Mouse (Mus musculus): Measurements from ENCODE around the gene Pip4p1. TPM values are rescaled to one million over a fixed set of nuclear protein-coding genes. Genes with fewer than 3 reads are reported as not detected.
"Not testable (repeated sequence)": the region's sequence is repeated elsewhere in the genome, so short reads cannot be mapped to it uniquely, and the experiment has no call there.

Pip4p1 gene
- polyA plus RNA-seq, 1 experiment from 2014 or later = 24.5 TPM

- Histone ChIP-seq H3K27me3 (0 out of 2 replicates have a peak, but pooled peaks cover 3% of the 10 kb centered on the region), H3K4me3 (replicated peaks) (no peak overlapping the region), H3K36me3 (replicated peaks) (no peaks in the 10 kb centered on the region), H3K9me3 (replicated peaks) (no peaks in the 10 kb centered on the region), H3K9ac (no peak overlapping the region), H3K27ac (replicated peaks) (no peak overlapping the region), H3K4me1 (replicated peaks) (peaks cover 4% of the 10 kb centered on the region), H3K4me2 (no peak overlapping the region)
- WGBS (ENCODE audit: insufficient replicate concordance) = 10% methylated on average over 2 of the region's 2 CpGs
- ATAC-seq (ENCODE audit: insufficient read depth) = no peak
Measured at GRCm38 (mm10) chr14:50938940-50939339, 8.3 kb upstream of the Pip4p1 start.

- no peaks in the 10 kb centered on the region for H3K4me1 ChIP-seq (replicated peaks)
- H3K27me3 ChIP-seq = 0 out of 2 replicates have a peak, but pooled peaks cover 3% of the 10 kb centered on the region
- ATAC-seq (ENCODE audit: insufficient read depth) = no peak
- peak overlapping the region; percentile 10; the same call in 1 of the 2 replicates for H3K4me2 ChIP-seq
- WGBS (ENCODE audit: insufficient replicate concordance) = 86% methylated on average over 3 of the region's 3 CpGs
- H3K4me3 ChIP-seq (replicated peaks) = no peak overlapping the region
- no peak overlapping the region for H3K27ac ChIP-seq (replicated peaks)
- no peaks in the 10 kb centered on the region for H3K9me3 ChIP-seq (replicated peaks)
- H3K36me3 ChIP-seq (replicated peaks) = no peaks in the 10 kb centered on the region
- no peak overlapping the region for H3K9ac ChIP-seq
Measured at GRCm38 (mm10) chr14:50938119-50938908, 7.7 kb upstream of the Pip4p1 start.

- Histone ChIP-seq H3K9me3 (replicated peaks) (no peaks in the 10 kb centered on the region), H3K27ac (replicated peaks) (no peak overlapping the region), H3K36me3 (replicated peaks) (no peaks in the 10 kb centered on the region), H3K27me3 (0 out of 2 replicates have a peak, but pooled peaks cover 3% of the 10 kb centered on the region), H3K4me2 (no peak overlapping the region), H3K9ac (no peak overlapping the region), H3K4me3 (replicated peaks) (no peak overlapping the region), H3K4me1 (replicated peaks) (peaks cover 9% of the 10 kb centered on the region)
- 45% methylated on average over 1 of the region's 1 CpGs for whole genome bisulfite sequencing (ENCODE audit: insufficient replicate concordance)
- no peak for ATAC-seq (ENCODE audit: insufficient read depth)
Measured at GRCm38 (mm10) chr14:50936649-50937048, 6.0 kb upstream of the Pip4p1 start.

- Histone ChIP-seq H3K36me3 (replicated peaks) (peaks cover 32% of the 10 kb centered on the region), H3K4me2 (peak overlapping the region; percentile 85), H3K9ac (peak overlapping the region; percentile 72), H3K9me3 (replicated peaks) (no peaks in the 10 kb centered on the region), H3K4me1 (replicated peaks) (peaks cover 37% of the 10 kb centered on the region), H3K27ac (replicated peaks) (peak overlapping the region; percentile 95), H3K27me3 (no peaks in the 10 kb centered on the region), H3K4me3 (replicated peaks) (peak overlapping the region; percentile 89)
- ATAC-seq (ENCODE audit: insufficient read depth) = no peak
- WGBS (ENCODE audit: insufficient replicate concordance) = 11% methylated on average over 12 of the region's 12 CpGs
Measured at GRCm38 (mm10) chr14:50931493-50932020, 901 bp upstream of the Pip4p1 start.

GRCm38 (mm10) chr14:50930377-50930753 is 291 bp downstream of the Pip4p1 start:
- WGBS (ENCODE audit: insufficient replicate concordance) = under 1% methylated on average over 38 of the region's 38 CpGs
- peak overlapping the region; percentile 85 for H3K4me2 ChIP-seq
- no peaks in the 10 kb centered on the region for H3K9me3 ChIP-seq (replicated peaks)
- H3K4me1 ChIP-seq (replicated peaks) = peaks cover 49% of the 10 kb centered on the region
- ATAC-seq (ENCODE audit: insufficient read depth) = peak; percentile 66
- H3K27me3 ChIP-seq = no peaks in the 10 kb centered on the region
- peaks cover 38% of the 10 kb centered on the region for H3K36me3 ChIP-seq (replicated peaks)
- peak overlapping the region; percentile 97 for H3K27ac ChIP-seq (replicated peaks)
- H3K4me3 ChIP-seq (replicated peaks) = peak overlapping the region; percentile 89
- H3K9ac ChIP-seq = peak overlapping the region; percentile 93

GRCm38 (mm10) chr14:50929951-50930350 is 705 bp downstream of the Pip4p1 start:
- no peak for ATAC-seq (ENCODE audit: insufficient read depth)
- Histone ChIP-seq H3K4me2 (peak overlapping the region; percentile 85), H3K4me1 (replicated peaks) (peaks cover 53% of the 10 kb centered on the region), H3K4me3 (replicated peaks) (peak overlapping the region; percentile 89), H3K9me3 (replicated peaks) (no peaks in the 10 kb centered on the region), H3K27me3 (no peaks in the 10 kb centered on the region), H3K36me3 (replicated peaks) (peaks cover 38% of the 10 kb centered on the region), H3K9ac (peak overlapping the region; percentile 93), H3K27ac (replicated peaks) (peak overlapping the region; percentile 97)
- WGBS (ENCODE audit: insufficient replicate concordance) = 7% methylated on average over 10 of the region's 10 CpGs

GRCm38 (mm10) chr14:50927366-50927765 is 3.3 kb downstream of the Pip4p1 start:
- Histone ChIP-seq H3K27ac (replicated peaks) (no peak overlapping the region), H3K27me3 (no peaks in the 10 kb centered on the region), H3K9me3 (replicated peaks) (no peaks in the 10 kb centered on the region), H3K4me3 (replicated peaks) (no peak overlapping the region), H3K9ac (no peak overlapping the region), H3K4me1 (replicated peaks) (peaks cover 60% of the 10 kb centered on the region), H3K4me2 (no peak overlapping the region), H3K36me3 (replicated peaks) (peaks cover 38% of the 10 kb centered on the region)
- ATAC-seq (ENCODE audit: insufficient read depth) = no peak
- 78% methylated on average over 3 of the region's 3 CpGs for WGBS (ENCODE audit: insufficient replicate concordance)

- H3K4me1 ChIP-seq (replicated peaks) = peaks cover 50% of the 10 kb centered on the region
- under 1% methylated on average over 38 of the region's 38 CpGs for WGBS (ENCODE audit: insufficient replicate concordance)
Measured at GRCm38 (mm10) chr14:50925111-50925920, 5.3 kb downstream of the Pip4p1 start.

GRCm38 (mm10) chr14:50924281-50925064 is 6.2 kb downstream of the Pip4p1 start, which contains the start of the genes Osgep and Apex1:
Osgep (minus strand) TSS chr14:50924893.
Apex1 (plus strand) TSS chr14:50924968.
- Histone ChIP-seq H3K9ac (peak within 1 kb of the TSS; percentile 67), H3K27me3 (no peaks in the 10 kb centered on the region), H3K9me3 (replicated peaks) (no peaks in the 10 kb centered on the region), H3K4me3 (replicated peaks) (peak within 1 kb of the TSS; percentile 71), H3K4me1 (replicated peaks) (peaks cover 41% of the 10 kb centered on the region), H3K36me3 (replicated peaks) (peaks cover 44% of the 10 kb centered on the region), H3K27ac (replicated peaks) (peak within 1 kb of the TSS; percentile 89), H3K4me2 (peak within 1 kb of the TSS; percentile 92)
- peak; percentile 85 for ATAC-seq (ENCODE audit: insufficient read depth)
- under 1% methylated on average over 57 of the region's 57 CpGs for WGBS (ENCODE audit: insufficient replicate concordance)

More at GRCm38 (mm10) chr14:50925111-50925920, 5.3 kb downstream of the Pip4p1 start:
- Histone ChIP-seq H3K9me3 (replicated peaks) (no peaks in the 10 kb centered on the region), H3K27ac (replicated peaks) (peak overlapping the region; percentile 89), H3K36me3 (replicated peaks) (peaks cover 43% of the 10 kb centered on the region), H3K9ac (peak overlapping the region; percentile 67), H3K4me2 (peak overlapping the region; percentile 92), H3K4me3 (replicated peaks) (peak overlapping the region; percentile 71), H3K27me3 (no peaks in the 10 kb centered on the region)
- ATAC-seq (ENCODE audit: insufficient read depth) = peak; percentile 58

- Histone ChIP-seq H3K36me3 (replicated peaks) (peaks cover 35% of the 10 kb centered on the region), H3K4me1 (replicated peaks) (peaks cover 33% of the 10 kb centered on the region), H3K9ac (peak overlapping the region; percentile 67; the same call in 1 of the 2 replicates), H3K4me3 (replicated peaks) (peak overlapping the region; percentile 71), H3K4me2 (peak overlapping the region; percentile 92)
- H3K9me3 ChIP-seq (replicated peaks); H3K27ac ChIP-seq (replicated peaks); ATAC-seq (ENCODE audit: insufficient read depth); H3K27me3 ChIP-seq: not testable (repeated sequence)
- 68% methylated on average over 1 of the region's 1 CpGs for WGBS (ENCODE audit: insufficient replicate concordance)
Measured at GRCm38 (mm10) chr14:50923437-50923836, 7.2 kb downstream of the Pip4p1 start.
